Mouse (Mus musculus) B cell, adult 2 months (primary cell): ENCODE measurements around the gene Mast4.

Source experiments
- DNase-seq, 2 experiments: peaks; one replicate each; pipeline ENCODE4 v3.0.0; 2022

Mast4 gene

DNA sequence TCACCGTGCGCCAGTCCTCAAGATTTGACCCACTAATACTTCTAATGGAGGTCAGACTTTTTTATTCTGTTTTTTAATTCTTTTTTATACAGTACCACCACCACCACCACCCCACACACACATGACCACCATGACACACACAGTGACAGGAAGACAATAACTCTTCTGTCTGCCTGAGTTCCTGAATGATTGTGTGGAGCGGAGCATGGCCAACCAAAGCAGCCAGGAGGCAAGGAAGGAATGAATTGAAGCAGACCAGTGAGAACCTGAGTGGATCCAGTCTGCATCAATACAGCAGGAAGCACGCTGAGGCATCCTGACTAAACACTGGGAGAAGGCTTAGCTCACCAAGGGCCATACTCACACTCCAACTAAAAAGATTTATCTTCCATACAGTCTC is 219.2 kb downstream of the Mast4 start:
- DNase-seq = no peak

DNA sequence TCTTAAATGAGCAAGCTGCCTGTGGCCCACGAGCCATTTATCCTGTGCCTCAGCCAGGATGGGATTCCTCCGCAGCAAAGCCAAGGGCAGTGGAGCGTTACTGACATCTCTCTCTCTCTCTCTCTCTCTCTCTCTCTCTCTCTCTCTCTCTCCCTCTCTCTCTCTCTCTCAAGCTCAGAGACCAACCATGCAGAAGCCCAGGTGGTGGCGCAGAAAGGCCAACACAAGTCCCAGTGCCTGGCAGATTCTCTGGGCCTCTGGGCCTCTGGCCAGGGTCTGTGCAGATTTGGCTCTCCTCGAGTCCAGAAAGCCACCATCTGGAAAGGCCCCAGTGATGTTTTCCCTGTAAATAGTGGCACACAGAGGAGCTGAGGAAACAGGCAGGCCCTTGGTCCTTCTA is 220.0 kb downstream of the Mast4 start:
- DNase-seq = no peak

DNA sequence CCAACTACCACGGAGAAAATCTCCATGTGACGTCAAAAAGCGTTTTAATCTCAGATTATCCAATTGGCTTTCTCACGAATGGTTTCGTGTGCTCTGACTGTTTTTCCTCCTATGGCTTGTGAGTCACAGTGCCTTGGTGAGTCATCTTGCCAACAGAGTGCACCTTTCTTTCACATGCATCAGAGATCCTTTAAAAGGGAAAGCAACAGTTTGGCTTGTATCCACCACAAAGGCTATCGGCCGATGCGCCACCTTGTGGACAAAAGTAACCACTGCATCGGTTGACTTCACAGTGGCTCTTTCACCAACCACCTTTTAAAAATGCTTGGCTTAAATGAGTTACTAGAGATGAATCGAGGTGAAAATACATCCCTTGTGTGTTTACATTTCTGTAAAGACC is 224.4 kb downstream of the Mast4 start:
- DNase-seq = peak; percentile 70 to 72

DNA sequence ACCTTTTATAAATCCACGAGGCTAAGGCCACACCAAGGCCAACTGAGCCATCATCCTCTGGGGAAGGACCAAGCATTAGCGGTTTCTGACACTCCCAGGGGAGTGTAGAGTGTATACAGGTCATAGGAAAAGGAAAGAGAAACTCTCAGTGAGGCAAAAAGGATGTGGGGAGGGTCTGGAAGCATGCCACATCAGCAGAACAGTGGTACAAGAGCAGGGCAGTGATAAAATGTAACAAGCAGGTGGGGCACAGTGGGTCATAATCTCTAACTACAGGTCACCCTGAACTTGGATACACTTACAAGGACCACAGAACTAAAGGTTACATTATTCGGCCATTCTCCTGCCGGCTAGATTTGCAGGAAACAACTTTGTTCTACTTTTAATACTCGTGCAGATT is 226.9 kb downstream of the Mast4 start:
- DNase-seq = no peak

DNA sequence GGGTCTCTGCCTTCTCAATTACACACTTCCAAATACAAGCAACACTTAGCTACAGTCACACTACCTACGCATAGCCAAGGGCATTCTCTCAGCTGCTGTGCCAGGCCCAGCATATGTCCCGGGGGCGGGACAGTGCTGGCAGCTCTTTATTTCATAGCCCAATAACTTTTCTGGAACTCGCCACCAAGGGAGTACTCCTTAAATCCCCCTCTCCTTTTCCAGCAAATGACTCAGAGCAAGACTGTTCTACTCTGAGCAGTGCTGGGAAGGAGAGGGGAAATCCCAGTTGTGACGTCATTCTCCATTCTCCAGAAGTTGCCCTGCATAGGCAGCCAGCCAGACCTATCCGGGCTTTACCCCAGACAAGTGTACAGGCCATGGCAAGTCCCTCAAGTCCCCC is 231.7 kb downstream of the Mast4 start:
- DNase-seq = no peak

DNA sequence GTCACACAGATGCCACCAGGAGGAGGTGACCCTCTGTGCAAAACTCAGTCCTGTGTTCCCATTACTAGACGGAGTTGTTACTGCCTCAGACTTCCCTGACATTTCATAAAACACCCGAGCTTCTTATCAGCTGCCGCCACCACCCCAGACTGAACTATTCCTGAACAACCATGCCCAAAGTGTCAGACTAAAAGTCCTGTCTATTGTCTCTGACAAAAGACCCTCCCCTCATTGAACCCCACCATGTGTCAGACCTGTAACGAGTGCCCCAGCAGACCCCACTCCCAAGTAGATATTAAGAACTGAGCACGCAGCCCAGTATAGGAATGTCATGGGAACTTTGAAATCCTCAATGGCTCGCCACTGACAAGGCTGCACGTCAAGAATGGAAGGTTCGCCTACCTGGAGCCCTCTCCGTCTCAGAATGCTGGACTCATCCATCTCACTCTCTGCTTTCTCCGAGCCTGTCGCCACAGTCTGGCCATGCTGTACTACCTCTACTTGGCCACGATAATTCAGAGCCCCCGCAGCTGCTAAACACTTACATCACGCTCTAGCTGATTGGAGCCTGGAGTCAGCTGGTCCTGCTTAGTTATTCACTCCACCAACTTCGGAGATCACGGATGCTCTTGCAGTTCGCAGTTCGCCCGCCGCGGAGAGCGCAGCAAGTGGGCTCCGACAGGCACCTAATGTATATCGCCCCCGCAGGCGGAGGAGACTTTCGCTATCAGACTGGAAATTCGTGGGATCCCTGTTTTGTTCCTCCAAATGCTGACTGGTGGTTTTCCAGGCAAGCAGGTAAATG is 237.7 kb downstream of the Mast4 start:
- peak; percentile 54 to 57 for DNase-seq

DNA sequence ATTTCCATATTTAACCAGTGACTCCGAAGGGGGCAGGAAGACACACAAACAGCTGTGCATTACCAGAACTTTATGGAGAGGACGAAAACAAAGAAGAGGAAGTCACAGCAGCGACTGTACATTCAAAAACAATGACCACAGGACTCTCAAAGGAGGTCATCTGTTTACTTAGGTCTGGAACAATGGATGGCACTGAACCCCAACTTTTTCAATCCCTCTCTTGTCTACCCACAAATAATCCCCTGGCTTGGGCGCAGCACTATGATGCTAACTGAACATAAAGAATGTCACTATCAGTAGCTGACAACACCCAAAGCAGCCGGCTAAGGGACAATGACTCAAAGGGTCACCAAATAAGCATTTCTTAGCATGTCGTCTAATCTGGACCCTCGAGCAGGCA is 238.8 kb downstream of the Mast4 start:
- DNase-seq = peak; percentile 3 to 5

DNA sequence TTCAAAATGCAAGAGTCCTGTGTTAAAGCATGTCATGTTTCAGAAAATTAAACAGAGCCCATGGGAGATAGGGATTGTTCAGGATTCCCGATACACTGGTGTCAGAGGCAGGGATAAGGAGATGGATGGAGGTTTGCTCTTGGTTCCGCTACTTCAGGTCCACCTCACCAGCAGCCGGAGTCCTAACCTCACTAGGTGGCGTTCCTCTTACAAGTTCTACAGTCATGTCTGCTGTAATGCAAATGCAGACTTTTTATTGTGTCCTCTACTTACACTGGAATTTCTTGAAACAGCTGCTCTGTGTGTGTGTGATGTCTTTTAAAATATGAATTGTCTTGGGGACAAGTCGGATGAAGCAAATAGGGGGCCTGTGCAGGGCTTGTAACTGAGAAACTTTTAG is 239.7 kb downstream of the Mast4 start:
- DNase-seq = no peak

DNA sequence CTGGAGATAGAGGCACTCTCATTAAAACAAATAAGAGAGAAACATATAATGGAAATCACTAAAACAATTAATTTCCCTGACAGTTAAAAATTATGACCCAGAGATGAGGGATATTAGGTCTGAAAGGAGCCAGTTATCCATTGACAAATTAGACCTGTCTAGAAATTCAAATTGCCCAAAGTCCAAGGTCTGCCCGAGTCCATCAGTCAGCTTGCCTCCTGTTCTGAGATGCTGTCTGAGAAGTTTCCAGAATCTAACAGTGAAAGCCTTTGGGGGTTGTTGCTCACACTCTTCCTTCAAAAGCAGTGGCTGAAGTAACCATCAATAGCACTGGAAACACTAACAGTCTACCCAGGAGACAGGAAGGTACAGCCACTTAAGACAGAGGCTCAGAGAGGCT is 240.6 kb downstream of the Mast4 start:
- DNase-seq = no peak

DNA sequence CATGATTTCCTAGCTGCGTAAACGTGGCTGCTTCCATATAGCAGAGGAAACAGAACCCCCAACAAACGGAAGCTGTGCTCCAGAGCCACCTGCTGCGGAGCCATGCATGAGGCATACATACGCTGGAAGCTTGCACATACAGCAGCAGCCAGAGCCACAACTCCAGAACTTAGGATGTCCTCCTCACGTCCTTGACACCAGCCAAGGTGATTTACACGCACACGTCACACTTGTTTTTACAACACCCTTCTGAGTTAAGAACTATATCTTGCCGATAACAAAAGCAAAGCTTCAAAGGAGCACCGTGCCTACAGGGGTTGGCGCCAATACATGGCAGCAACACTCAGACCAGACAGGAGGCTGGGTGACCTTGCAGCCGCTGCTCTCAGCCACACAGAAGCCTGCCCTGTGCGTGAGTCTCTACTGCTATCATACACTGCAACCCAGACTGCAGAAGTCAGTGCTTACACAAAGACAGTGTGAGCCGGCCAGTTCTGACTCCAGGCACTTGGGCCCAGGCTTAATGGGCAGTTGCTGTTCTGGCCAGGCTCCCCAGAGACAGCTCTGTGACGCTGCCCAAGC is 248.7 kb downstream of the Mast4 start:
- DNase-seq = no peak

DNA sequence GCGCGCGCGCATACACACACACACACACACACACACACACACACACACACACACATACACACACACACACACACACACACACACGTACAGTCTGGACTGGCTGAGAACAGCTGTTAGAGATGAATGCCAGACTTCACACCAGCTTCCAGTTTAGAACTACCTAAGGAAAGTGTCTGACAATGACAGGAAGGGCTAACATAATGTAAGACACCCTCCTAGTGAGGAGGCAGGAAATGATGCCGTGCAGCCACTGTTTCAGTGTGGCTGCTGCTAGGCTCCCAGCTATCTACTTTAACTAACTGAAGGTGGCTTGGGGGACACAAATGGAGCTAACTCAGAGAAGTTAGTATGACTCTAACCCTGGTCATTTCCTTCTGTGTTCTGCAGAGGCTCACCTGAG is 251.4 kb downstream of the Mast4 start:
- DNase-seq = no peak

DNA sequence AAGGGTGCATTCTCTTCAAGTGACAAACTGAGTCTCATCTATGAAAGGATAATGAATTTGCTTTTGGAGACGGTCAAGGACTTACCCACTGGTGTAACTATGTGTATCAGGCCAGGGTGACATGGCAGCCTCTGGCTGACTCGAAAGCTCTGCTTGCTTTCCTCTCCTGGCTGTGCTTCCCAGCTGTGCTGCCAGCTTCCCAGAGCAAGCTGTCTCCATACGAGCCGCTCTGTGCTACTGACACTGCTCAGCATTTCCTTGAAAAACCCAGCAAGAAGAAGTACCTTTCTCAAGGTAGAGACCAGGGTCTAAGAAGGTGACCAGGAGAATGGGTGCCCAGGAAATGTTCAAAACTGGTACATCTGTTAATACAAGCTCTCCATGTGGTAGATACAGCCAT is 254.5 kb downstream of the Mast4 start:
- no peak for DNase-seq

DNA sequence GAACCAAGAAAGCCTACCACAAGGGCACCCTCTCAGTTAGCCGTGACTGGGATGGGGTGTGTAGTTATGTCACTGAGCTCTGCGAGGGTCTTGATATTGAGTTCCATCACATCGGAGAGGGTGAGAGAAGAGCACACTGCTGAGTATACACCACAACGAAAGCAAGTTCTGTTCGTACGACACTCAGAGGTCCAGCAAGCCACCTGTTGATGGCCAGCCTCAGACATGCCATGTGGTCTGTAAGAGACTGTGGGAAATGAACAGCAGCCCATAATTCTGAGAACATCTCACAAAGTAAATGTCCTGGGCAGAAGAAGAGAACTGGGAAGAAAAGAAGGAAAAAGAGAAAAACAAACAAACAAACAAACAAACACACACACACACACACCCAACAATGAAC is 255.5 kb downstream of the Mast4 start:
- DNase-seq = no peak

DNA sequence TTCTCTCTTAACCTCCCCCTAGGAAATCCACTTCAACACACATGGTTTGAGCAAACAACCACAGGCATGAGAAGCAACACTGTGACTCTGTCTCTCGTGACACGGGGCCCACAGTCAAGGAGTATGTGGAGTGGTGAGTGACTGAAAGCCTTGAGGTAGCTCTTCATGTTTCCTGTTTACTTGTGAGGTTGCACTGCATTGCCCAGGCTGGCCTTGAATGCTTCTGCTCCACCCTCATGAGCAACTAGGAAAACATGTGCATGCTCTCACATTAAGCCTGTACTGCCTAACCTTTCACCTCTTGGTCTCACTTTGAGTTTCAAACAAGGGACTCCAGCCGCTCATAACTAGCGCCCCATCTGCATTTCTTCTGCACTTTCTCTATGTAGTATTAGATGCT is 260.8 kb downstream of the Mast4 start:
- DNase-seq = no peak

DNA sequence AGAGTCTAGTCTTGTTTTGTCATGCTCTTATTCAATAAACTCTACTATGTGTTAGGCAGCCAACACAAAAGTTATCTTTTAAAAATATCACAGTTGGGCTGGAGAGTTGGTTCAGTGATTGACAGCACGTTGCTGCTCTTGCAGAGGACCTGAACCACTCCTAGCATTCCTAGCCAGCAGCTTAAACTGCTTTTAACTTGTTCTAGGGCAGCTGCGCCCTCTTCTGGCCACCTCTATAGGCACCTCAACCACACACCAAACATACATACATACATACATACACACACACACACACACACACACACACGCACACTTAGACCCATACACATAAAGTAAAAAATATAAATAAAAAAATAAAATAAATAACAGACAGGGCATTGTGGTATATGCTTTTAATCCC is 262.5 kb downstream of the Mast4 start:
- no peak for DNase-seq

DNA sequence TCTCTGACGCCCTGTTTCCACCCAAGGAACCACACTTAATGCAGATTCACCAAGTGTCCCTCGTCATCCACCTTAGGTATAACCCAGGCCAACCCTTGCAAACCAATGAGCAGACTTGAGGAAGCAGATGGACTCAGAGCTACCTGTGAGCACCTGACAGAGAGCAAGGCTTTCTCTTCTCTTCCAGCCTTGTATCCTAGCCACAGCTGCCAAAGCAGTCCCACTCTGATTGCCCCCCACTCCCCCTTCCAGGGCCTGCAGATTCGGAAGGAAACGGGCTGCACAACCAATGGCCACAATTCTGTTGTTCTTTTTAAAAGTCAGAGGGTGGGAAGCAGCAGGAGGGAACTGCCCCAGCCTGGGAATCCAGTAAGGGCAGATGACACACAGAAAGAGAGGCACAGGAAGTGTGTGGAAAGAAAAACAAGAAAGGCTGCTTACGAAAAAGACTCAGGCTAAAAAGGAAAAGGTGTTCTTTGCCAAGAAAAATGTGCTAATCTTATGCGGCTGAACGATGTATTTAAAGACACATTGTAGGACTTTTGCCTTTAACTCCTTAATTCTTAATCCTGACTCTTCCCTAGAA is 266.6 kb downstream of the Mast4 start:
- no peak for DNase-seq

DNA sequence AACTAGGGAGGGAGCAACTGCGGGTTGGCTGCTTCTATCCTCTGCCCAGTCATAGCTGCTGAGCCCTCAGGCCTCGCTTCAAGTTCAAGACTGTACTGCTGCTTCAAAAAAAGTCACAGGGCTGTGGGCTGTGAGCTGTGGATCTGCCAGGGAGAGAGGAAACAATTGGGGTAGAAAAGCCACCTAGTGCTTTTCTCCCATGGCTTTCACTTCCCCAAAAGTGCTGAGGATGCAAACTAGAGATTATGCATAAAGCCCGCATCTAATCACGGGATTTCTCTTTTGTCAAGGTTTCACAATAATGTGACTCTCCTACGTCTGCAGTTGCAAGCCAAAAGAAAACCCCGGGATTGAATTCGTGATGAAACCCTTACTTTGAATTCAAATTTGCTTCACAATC is 268.9 kb downstream of the Mast4 start:
- peak; percentile 9 to 11 for DNase-seq

DNA sequence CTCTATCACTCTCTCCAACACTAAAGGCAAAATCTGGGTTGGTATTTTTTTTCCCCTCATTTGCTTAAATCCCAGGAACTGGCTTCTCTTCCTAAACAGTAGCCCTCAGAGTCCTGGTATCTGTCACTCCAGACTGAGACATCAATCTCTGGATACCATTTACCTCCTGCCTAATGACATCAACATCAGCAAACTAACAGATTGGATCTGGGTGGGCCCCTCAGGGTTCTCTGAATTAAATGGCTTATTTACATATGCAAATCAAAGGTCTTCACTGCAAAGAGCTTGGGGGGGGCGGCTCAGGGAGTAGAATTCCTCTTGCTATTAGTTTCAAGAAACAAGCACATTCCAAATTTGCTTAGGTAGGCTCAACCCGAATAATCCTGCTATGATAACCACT is 272.6 kb downstream of the Mast4 start:
- no peak for DNase-seq

DNA sequence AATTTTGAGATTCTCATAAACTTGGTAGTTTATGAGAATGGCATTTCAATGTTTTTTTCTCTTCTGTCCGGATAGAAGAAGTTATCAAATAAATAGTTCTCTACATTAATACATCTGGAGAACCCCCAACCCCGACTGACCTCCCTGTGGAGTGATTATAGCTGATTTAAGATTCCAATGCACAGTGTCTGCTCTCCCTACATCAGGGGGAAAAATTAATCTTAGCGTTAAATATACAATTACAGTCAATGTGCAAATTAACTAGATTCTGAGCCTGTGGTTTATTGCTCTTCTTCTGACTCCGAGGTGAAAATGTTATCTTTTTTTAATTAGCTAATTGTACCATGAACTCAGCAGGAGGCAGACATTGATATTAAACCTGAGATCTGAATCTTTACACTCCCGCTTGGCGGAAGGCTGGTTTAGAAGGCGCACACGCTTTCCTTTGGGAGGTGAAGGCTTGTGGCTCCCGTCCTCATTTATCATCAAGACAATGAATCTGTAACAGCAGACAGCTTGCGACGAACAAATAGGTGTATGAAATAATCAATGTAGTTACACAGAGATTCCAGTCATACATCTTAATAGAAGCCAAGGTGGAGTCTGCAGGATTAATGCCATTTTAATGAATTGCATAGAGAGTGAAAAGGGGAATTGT is 274.2 kb downstream of the Mast4 start:
- no peak for DNase-seq

DNA sequence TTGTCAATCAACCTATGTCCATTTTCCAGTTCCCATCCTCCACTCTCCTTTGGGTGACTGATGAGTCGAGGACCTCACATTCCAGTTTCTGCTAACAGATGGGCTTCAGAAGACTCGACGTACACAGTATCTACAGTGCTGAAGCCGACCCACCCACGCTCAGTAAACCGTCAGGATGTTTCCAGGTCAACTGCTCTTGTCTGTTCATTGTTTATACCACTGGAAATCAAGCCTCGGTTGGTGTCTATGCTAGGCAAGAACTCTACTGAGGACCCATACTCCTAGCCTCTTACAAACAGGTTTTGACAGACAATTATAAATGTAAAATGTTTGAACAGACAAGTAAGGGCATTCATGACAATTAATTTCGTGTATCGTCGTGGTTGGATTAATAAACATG is 277.8 kb downstream of the Mast4 start:
- DNase-seq = no peak

DNA sequence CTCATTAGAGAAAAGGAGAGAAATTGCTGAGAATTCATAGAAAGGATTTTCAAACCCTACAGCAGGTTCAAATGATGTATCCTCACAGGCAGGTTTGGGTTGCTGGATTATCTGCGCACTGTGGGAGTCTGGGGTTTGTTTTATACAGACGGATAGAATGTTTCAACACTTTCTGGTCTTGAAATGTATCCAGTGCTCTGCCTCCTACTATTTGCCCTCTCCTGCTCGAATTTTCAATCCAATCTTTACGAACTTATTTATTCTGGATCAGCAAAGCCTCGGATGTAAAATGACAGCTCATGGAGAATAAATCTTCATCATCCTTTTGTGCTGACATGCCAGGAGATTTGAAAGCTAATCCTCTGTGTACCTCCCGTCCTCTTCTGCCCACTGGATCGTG is 281.6 kb downstream of the Mast4 start:
- no peak for DNase-seq

DNA sequence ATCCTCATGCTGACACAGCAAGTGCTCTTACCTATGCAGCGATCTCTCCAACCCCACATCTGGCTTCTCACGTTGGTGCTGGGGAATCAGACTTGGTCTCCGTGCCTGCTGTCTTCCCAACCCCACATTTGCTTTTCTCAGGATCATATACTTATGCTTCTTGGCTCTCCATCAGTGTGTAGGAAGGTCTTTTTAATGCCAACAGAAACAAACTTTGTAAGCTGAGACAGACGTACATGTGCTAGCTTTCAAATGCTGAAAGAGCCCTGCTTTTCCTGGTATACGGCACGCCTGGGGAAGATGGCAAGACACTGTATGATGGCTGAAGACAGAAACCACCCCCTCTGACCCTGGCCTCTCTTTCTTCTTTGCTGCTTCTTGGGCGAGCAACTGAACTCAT is 285.3 kb downstream of the Mast4 start:
- no peak for DNase-seq

DNA sequence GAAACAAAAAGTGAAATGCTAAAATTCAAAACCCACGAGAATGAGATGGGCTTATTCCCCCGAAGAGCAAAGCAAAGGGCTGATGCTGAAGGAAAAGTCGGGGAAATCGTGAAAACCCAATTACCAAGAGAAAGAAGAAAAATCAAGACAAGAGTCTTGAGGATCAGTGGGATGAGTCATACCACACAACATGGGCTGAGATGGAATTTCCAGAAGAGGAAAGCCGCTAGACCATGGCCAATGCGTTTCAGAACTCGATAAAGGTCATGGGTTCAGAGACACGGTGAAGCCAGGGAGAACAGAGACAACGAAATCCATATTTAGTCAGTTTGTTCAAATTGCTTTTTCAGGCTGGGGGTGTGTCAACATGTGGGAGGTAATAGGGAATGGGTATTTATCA is 290.6 kb downstream of the Mast4 start:
- DNase-seq = no peak

DNA sequence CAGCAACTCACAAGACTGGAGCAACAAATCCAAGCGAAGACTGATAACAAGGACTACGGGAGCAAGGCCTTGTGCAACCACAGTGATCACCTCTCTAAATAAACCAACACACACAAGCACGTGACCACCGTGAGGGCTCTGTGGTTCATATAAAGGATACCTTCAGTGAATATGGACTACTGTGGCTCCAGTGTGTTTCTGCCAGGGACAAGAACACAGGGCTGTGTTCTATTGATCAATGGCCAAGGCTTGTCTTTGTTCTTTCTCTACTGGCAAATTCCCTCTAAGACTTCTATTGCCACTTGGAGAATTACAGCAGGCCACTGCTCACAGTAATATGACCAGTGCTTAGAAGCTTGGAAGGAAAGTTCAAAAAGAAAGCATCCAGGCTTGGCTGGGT is 291.3 kb downstream of the Mast4 start:
- no peak for DNase-seq
